Mouse (Mus musculus) stomach, postnatal 0 days (tissue): ENCODE measurements around the gene Setd7. TPM values are rescaled to one million over a fixed set of nuclear protein-coding genes. Genes with fewer than 3 reads are reported as not detected.

ENCODE experiments used
- ATAC-seq: fragments of 200-750 bp; cut with Nextera tagmentation; 2 replicates; pipeline ENCODE4 v1.8.0; 2017; ENCODE audit not compliant: low FRiP score, low TSS enrichment
- DNase-seq: peaks from one replicate; pipeline ENCODE4 v3.0.0-alpha.2; 2016; ENCODE audit warnings: low spot score
- H3K27ac ChIP-seq: fragments of 300-500 bp; sonication (generic); replicated peaks from 2 replicates; pipeline ENCODE4 v1.5.1; 2014; ENCODE audit warnings: mild to moderate bottlenecking, control low read depth
- H3K27me3 ChIP-seq: fragments of 300-500 bp; sonication (generic); 2 replicates; pipeline ENCODE4 v1.6.1; 2014; ENCODE audit warnings: low read length; ENCODE audit not compliant: control insufficient read depth, insufficient read depth
- H3K36me3 ChIP-seq: fragments of 300-500 bp; sonication (generic); 2 replicates; pipeline ENCODE4 v1.6.1; 2014; ENCODE audit warnings: low read length, mixed read lengths; ENCODE audit not compliant: control insufficient read depth, insufficient read depth
- H3K4me1 ChIP-seq: fragments of 300-500 bp; sonication (generic); replicated peaks from 2 replicates; pipeline ENCODE4 v1.6.1; 2014; ENCODE audit warnings: antibody characterized with exemption; ENCODE audit not compliant: control insufficient read depth, insufficient read depth
- H3K4me2 ChIP-seq: fragments of 300-500 bp; sonication (generic); replicated peaks from 2 replicates; pipeline ENCODE4 v1.6.1; 2014; ENCODE audit warnings: low read depth, mild to moderate bottlenecking, control low read depth, moderate library complexity
- H3K4me3 ChIP-seq: fragments of 300-500 bp; sonication (generic); 2 replicates; pipeline ENCODE4 v1.5.1; 2014; ENCODE audit warnings: low read depth, low read length, control low read depth
- H3K9ac ChIP-seq: fragments of 300-500 bp; sonication (generic); 2 replicates; pipeline ENCODE4 v1.6.1; 2014; ENCODE audit warnings: mild to moderate bottlenecking, low read length, control low read depth, mixed read lengths
- H3K9me3 ChIP-seq: fragments of 300-500 bp; sonication (generic); 2 replicates; pipeline ENCODE4 v1.6.1; 2016; ENCODE audit warnings: low read length; ENCODE audit not compliant: control insufficient read depth
- CTCF ChIP-seq: IDR thresholded peaks from 2 replicates; pipeline ENCODE4 v1.5.1; 2016; ENCODE audit warnings: antibody characterized with exemption, low read depth, mild to moderate bottlenecking, moderate library complexity
- EP300 ChIP-seq: optimal IDR thresholded peaks from 2 replicates; pipeline ENCODE3; 2016; ENCODE audit warnings: antibody characterized with exemption
- WGBS: fragments of 180-500 bp; shearing (Covaris S2); extraction: QIAGEN DNeasy Blood & Tissue Kit; methylation state at CpG from one replicate; pipeline ENCODE4 v1.1.7; 2014; 5-methylcytosine and 5-hydroxymethylcytosine counted together
- polyA plus RNA-seq: library from polyadenylated mRNA; unstranded; fragments of >200 nt; fragmentation: Nextera tagmentation; extraction: Ambion mirVana; gene quantifications from 2 replicates; pipeline ENCODE4 v1.2.1, GENCODE M21; 2015

The Setd7 gene
- 1.5 and 1.8 TPM in 2 replicates for polyA plus RNA-seq

GRCm38 (mm10) chr3:51560511-51561108 is at the start of gene Setd7:
Gene Setd7 (minus strand): TSS chr3:51560879.
- peak within 1 kb of the TSS; percentile 100 for H3K4me2 ChIP-seq
- H3K27me3 ChIP-seq, result no peaks in the 10 kb centered on the region
- ATAC-seq, result peak; percentile 79
- no peaks in the 10 kb centered on the region for H3K9me3 ChIP-seq
- peak; percentile 71 for DNase-seq
- H3K4me1 ChIP-seq, result no peaks in the 10 kb centered on the region
- peak within 1 kb of the TSS; percentile 95 for H3K9ac ChIP-seq
- 1% methylated on average over 40 of the region's 48 CpGs for WGBS
- TF ChIP-seq EP300, result no peak
- TF ChIP-seq CTCF, result peak; percentile 34; the same call in 1 of the 2 replicates
- H3K36me3 ChIP-seq, result no peaks in the 10 kb centered on the region
- peak within 1 kb of the TSS; percentile 97 for H3K27ac ChIP-seq
- peak within 1 kb of the TSS; percentile 88 for H3K4me3 ChIP-seq

- TF ChIP-seq EP300 (no peak), CTCF (no peak)
These were observed 43.8 kb upstream of the Setd7 start for GRCm38 (mm10) chr3:51604489-51604888.

GRCm38 (mm10) chr3:51603705-51604291 is 43.1 kb upstream of the Setd7 start:
- 78% methylated on average over 15 of the region's 15 CpGs for WGBS

More at GRCm38 (mm10) chr3:51604489-51604888, 43.8 kb upstream of the Setd7 start:
- Histone ChIP-seq H3K9ac (no peak overlapping the region), H3K27ac (no peak overlapping the region), H3K36me3 (no peaks in the 10 kb centered on the region), H3K4me2 (no peak overlapping the region), H3K4me3 (no peak overlapping the region), H3K4me1 (no peaks in the 10 kb centered on the region), H3K27me3 (no peaks in the 10 kb centered on the region), H3K9me3 (no peaks in the 10 kb centered on the region)
- DNase-seq (no peak), ATAC-seq (no peak)
- 66% methylated on average over 3 of the region's 3 CpGs for WGBS

GRCm38 (mm10) chr3:51601461-51601860 is 40.8 kb upstream of the Setd7 start:
- no peak for DNase-seq
- no peaks in the 10 kb centered on the region for H3K4me1 ChIP-seq
- no peak overlapping the region for H3K9ac ChIP-seq
- H3K4me3 ChIP-seq, result no peak overlapping the region
- TF ChIP-seq EP300, result no peak
- no peak for TF ChIP-seq CTCF
- no peaks in the 10 kb centered on the region for H3K27me3 ChIP-seq
- 89% methylated on average over 2 of the region's 2 CpGs for WGBS
- no peaks in the 10 kb centered on the region for H3K9me3 ChIP-seq
- no peak for ATAC-seq
- no peak overlapping the region for H3K4me2 ChIP-seq
- no peak overlapping the region for H3K27ac ChIP-seq
- H3K36me3 ChIP-seq, result no peaks in the 10 kb centered on the region

More at GRCm38 (mm10) chr3:51603705-51604291, 43.1 kb upstream of the Setd7 start:
- H3K4me3 ChIP-seq, result no peak overlapping the region
- no peak for DNase-seq
- ATAC-seq, result no peak
- no peak overlapping the region for H3K9ac ChIP-seq
- H3K4me1 ChIP-seq, result no peaks in the 10 kb centered on the region
- H3K36me3 ChIP-seq, result no peaks in the 10 kb centered on the region
- H3K4me2 ChIP-seq, result no peak overlapping the region
- no peak overlapping the region for H3K27ac ChIP-seq
- TF ChIP-seq EP300, result no peak
- TF ChIP-seq CTCF, result no peak
- no peaks in the 10 kb centered on the region for H3K9me3 ChIP-seq
- no peaks in the 10 kb centered on the region for H3K27me3 ChIP-seq

- Histone ChIP-seq H3K4me3 (no peak overlapping the region), H3K4me2 (no peak overlapping the region), H3K9ac (no peak overlapping the region), H3K4me1 (no peaks in the 10 kb centered on the region), H3K27ac (no peak overlapping the region), H3K9me3 (no peaks in the 10 kb centered on the region), H3K27me3 (no peaks in the 10 kb centered on the region), H3K36me3 (no peaks in the 10 kb centered on the region)
- TF ChIP-seq EP300 (no peak), CTCF (no peak)
- no peak for DNase-seq
- 80% methylated on average over 4 of the region's 4 CpGs for WGBS
- no peak for ATAC-seq
These were observed 40.0 kb upstream of the Setd7 start for GRCm38 (mm10) chr3:51600728-51601127.

GRCm38 (mm10) chr3:51599057-51599630 is 38.5 kb upstream of the Setd7 start:
- Histone ChIP-seq H3K9me3 (no peaks in the 10 kb centered on the region), H3K27ac (no peak overlapping the region), H3K4me3 (no peak overlapping the region), H3K27me3 (no peaks in the 10 kb centered on the region), H3K9ac (no peak overlapping the region), H3K4me1 (no peaks in the 10 kb centered on the region), H3K36me3 (no peaks in the 10 kb centered on the region), H3K4me2 (no peak overlapping the region)
- 78% methylated on average over 12 of the region's 12 CpGs for WGBS
- ATAC-seq, result no peak
- no peak for DNase-seq
- TF ChIP-seq EP300 (no peak), CTCF (no peak)
